Mouse (Mus musculus) layer of hippocampus, adult 9-11 months (tissue): Measurements from ENCODE around the gene Opa3.

Experiments used
- DNase-seq: peaks from one replicate; pipeline ENCODE4 v3.0.0; 2022

Opa3 gene

DNA sequence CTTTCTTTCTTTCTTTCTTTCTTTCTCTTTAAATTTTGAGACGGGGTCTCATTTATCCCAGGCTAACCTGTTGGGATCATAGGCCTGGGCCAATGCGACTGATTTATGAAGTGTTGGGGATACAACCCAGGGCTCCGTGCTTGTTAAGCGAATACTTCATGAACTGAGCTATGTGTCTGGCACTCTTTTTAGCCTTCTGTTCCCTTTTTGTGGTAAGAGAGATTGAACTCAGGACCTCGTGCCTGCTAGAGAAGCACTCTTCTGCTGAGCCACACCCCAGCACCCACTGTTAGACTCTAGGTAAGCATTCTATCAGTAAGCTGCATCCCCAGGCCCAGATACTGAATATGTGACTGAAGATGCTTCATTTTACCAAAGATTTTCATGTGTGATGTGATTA is 10.6 kb upstream of the Opa3 start:
- no peak for DNase-seq

DNA sequence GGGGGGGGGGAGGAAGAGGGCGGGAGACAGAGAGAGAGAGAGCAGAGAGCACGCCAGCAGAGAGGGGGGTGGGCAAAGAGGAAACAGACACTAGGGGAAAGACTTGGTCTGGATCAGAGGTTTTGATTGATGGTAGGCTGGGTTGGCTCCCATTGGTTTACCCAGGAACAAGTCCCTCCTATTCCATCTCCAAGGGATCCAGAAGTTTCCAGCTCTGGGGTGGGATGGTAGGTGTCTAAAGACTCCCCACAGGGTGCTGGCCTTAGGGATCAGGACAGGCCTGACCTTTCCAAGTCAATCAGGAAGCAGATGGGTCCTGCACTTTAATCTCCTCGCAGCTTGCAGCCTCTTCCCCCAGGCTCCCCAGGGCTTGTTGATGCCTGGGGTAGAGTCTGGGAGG is 10.2 kb upstream of the Opa3 start:
- no peak for DNase-seq

DNA sequence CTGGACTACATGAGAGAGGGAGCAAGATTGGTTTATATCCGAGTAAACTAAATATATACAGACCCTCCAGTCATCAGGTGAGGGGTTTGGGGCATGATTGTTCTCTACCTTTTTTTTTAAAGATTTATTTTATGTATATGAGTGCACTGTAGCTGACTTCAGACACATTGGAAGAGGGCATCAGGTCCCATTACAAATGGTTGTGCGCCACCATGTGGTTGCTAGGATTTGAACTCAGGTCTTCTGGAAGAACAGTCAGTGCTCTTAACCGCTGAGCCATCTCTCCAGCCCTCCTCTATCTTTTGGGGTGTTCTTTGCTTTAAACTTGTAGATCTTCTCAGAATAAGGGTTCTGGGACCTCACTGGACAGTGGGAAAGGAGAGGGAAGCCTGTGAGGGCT is 8.1 kb upstream of the Opa3 start:
- no peak for DNase-seq

DNA sequence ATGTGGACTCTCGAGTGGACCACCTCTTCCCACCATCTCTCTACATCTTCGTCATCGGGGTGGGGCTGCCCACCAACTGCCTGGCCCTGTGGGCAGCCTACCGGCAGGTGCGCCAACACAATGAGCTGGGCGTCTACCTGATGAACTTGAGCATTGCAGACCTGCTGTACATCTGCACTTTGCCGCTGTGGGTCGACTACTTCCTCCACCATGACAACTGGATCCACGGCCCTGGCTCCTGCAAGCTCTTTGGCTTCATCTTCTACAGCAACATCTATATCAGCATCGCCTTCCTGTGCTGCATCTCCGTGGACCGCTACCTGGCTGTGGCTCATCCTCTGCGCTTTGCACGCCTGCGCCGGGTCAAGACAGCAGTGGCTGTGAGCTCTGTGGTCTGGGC is 5.9 kb upstream of the Opa3 start:
- DNase-seq, result no peak

DNA sequence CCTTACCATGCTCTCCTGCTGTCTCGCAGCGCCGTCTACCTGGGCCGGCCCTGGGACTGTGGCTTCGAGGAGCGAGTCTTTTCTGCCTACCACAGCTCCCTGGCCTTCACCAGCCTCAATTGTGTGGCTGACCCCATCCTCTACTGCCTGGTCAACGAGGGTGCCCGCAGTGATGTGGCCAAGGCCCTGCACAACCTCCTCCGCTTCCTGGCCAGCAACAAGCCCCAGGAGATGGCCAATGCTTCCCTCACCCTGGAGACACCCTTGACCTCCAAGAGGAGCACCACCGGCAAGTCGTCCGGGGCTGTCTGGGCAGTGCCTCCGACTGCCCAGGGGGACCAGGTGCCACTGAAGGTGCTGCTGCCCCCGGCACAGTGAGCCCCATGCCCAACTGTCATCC is 5.3 kb upstream of the Opa3 start:
- no peak for DNase-seq

DNA sequence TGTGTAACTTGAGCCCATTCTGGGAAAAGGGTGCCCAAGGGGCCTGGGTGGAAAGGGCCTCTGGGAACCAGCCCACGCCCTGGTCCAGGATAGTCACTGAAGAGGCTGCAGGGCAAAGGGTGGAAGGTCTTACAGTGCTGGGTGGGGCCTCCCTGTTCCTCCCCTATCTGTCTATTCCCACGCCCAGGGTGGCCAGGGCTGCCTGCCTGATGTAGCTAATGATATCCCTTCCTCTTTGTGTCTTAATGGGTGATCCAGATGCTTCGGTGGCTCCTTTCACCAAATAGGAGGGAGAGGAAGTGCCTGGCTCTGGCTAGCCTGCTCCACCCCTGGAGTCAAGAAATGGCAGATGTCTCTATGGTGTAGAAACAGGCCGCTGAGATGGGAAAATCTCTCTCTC is 3.2 kb upstream of the Opa3 start:
- no peak for DNase-seq

DNA sequence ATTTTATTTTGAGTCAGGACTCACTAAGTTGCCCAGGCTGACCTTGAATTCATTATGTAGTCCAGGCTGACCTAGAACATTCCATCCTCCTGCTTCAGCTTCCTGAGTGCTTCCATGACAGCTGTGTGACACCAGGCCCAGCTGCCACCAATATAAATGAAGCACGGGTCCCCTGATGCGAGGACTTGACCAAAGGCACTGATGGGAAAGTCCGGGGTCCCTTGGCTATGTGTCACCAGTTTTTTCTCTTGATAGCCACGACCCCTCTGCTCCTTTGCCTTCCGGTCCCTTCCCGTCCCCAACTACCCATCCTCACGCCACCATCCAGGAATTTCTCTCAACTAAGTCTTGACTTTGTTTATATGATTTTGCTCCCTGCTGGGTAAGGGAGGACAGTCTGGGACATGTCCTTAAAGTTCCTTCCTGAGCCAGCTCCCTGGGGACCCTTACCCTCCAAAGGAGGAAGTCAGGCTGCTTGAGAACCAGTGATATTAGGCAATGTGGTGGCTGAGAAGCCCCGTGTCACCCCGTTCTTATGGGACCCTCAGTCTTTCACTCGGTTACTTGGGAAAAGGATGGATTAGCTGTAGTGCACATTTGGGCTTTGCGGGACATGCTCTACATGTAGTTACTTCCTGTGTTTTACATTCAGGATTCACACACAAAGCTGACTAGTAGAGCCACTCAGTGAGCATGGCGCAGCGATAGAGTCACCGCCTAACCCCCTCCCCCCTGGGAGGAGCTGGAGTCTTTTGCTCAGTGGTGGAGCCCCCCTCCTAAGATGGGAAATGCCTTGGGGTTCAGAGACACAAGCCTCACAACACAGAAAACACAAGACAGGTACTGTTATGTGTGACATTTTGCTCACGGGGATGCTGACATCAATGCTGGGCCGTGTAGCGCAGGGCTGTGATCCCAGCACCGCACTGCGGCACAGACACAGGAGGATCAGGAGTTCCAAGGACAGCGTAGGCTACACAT is 1.0 kb upstream of the Opa3 start:
- no peak for DNase-seq

DNA sequence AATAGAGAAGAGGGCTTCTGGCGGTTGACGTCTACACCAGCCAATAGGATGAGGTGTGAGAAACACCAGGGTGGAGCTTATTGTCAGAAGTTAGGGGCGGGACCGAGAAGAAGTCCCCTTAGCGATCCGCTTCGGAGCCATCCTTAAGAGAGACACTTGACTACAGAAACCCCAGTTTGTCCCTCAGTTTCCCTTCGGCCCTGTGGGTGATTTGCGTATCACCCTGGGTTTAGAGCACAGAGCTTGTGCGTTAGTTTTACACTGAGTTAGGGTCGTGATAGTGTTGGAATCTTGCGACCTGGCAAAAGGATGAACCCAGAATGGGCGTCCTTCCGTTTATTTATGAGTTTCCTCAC is 637 bp downstream of the Opa3 start:
- DNase-seq, result no peak

DNA sequence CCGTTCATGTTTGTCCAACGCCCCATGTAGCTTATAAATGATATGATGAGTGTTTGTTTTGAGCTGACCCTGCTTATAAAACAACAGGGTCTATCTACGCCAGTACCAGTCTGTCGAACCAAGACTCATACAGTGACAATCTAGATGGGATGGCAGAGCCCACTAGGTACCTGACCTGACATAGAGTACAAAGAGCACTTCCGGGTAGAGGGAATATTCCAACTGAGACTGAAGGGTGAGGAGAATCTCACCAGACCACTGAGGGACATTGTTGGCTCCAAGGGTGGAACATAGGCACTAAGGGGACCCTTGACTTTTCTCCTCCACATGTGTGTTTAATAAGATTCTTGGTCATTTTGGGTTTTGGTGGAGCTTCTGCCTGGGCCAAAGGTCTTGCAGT is 1.3 kb downstream of the Opa3 start:
- DNase-seq, result no peak

DNA sequence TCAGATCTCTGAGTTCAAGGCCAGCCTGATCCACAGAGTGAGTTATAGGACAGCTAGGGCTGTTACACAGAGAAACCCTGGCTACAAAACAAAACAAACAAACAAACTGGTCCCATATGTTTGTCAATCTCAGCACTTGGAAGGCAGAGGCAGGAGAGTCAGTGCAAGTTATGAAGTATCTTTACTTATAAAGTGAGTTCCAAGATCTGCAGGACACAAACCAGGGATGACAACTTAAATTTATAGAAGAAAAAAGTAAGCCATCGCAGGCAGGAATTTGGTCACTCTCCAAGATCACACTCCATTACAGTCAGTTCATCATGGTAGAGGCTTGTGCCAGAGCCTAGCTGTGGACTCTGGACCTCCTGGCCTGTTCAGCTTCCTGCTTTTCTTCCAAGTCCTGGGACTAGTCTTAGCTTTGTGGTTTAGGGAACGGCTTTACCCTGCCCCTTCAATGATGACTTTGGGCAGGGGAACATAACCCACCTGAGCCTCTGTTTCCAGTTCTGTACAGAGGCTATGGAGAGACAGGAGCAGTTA is 2.0 kb downstream of the Opa3 start:
- no peak for DNase-seq

DNA sequence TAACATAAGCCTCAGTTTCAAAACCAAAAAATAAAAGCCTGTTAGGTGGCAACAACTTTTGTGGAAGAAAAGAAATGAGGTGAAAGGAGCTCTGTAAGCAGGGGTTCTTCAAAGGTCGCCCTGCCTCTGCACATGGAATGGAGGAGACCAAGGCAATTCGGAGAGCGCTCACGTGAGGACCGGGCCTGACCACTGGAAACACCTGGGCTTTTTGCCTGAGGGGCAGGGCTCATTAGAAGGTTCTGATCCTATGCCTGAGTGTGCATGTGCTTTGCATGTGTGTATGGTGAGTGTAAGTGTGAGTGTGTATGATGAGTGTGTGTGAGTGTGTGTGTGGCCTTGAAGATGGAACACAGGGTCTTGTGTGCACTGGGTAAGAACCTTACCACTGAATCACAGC is 2.8 kb downstream of the Opa3 start:
- DNase-seq, result no peak

DNA sequence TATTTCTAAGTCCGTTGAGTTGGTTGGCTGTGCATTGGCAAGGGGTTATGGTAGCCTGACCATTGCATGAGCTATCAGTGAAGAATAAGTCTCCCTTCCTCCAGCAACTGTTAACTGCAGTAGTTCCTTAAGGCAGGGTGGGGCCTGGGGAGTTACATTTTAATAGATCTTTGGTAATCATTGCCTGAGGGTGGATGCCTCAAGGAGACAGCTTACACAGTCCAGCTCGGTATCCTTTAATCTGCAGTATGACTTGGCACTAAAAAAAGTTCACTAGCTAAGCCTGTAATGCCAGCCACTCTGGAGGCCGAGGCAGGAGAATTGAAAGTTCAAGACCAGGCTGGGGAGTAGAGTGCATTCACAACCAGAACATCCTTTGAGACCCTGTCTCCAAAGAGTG is 3.7 kb downstream of the Opa3 start:
- DNase-seq, result no peak

DNA sequence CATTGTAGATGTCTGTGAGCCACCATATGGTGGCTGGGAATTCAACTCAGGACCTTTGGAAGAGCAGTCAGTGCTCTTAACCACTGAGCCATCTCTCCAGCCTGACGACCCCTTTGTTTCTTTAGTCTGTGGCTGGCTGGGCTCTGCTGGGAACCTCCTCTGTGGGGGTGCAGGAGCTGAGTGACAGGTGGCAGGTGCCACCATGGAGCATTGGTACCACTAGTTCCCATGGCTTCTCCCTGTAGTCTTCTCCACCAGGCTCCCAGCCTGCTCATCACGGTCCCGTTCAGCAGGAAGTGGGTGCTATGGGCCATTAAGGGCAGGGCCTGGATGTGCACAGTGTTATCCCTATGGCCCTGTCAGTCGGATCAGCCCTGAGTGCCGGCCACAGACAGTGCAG is 6.5 kb downstream of the Opa3 start:
- no peak for DNase-seq

DNA sequence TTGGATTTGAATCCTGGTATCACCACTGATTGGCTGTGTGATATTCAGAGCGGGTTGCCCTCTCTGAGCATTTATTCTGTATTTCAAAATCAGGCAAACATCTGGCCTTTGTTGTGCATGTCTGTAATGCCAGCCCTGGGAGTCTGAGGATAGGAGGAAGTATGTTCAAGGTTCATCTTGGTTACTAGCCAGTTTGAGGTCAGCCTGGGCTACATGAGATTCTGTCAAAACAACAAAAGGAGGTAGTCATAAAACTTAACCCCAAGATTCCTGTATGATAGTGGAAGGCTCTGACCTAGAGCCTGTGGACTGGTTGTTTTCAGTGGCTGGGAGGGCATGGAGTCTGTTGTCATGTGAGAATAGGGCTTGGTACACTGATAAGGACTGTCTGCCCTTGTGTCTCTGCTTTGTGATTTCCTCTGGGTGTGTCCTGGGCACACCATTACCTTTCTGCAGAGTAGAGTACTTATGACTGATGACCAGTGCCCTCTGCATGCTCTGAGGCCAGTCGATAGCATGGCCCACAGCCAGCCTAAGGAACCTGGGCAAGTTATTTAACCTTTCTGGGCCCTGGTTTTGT is 7.0 kb downstream of the Opa3 start:
- no peak for DNase-seq

DNA sequence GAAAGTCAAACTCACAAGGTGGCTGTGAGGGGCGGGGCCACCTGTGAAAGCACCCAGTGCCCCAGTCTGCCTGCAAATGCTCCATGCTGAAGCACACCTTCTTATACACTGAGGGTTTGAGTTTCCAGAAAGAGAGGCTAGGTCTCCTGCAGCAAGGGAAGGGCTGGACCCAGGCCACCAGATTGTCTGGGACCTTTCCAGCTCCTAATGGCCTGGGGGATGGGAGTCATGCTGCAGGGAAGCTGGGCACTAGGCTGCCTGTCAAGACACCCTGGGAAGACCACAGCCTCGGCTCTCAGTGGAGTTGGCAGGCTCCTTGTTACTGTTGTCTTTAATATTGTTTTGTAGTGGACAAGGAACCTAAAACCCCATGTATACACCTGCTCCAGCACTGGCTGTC is 8.3 kb downstream of the Opa3 start:
- no peak for DNase-seq

DNA sequence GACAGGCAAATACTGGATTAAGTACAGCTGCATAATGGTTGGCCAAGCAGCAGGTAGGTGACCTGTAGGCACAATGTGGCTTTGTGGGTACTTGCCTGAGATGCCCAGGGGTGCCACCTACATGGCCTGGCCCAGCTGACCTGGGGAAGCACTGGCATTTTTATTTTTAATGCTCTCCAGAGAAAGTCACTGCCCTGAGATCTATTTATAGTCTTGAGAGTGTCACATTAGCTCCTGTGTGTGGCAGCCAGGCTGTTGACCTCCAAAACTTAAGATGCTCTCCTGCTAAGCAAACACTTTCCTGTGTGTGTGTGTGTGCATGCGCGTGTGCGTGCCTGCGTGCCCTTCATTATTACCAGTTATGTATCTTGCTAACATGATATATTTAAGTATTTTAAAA is 10.2 kb downstream of the Opa3 start:
- DNase-seq, result no peak

DNA sequence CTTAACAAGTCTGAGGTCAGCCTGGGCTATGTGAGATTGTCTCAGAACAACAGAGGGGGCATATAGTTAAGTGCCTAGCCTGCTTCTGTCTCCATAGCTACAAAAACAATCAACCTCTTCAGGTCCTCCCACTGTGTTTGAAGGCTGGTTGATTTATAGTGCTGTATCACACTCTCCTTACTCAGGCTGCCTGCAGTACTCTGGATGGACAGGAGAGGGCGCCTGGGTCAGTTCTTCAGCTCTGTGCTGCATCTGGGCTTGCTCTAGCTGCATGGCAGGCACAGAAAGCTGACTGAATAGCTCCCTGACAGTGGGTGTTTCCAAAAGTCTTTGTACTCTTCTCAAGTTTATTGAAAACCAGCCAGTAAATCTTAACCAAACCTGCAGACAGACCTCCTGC is 11.3 kb downstream of the Opa3 start:
- peak; percentile 86 for DNase-seq

DNA sequence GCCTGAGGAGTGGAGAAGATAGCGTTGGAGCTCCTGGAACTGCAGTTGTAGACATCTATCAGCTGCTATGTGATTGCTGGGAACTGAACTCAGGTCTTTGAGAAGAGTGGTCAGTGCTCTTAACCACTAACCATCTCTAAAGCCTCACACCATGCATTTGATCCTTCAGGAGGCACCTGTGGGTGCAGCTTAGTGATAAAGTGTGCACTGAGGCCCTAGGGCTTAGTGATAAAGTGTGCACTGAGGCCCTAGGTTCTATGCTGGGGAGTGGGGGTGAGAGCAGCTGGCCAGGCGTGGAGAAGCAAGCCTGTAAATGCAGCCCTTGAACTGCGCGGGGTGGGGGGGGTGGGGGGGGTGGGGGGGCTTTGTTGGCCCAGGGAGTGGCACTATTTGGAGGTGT is 11.9 kb downstream of the Opa3 start:
- no peak for DNase-seq

DNA sequence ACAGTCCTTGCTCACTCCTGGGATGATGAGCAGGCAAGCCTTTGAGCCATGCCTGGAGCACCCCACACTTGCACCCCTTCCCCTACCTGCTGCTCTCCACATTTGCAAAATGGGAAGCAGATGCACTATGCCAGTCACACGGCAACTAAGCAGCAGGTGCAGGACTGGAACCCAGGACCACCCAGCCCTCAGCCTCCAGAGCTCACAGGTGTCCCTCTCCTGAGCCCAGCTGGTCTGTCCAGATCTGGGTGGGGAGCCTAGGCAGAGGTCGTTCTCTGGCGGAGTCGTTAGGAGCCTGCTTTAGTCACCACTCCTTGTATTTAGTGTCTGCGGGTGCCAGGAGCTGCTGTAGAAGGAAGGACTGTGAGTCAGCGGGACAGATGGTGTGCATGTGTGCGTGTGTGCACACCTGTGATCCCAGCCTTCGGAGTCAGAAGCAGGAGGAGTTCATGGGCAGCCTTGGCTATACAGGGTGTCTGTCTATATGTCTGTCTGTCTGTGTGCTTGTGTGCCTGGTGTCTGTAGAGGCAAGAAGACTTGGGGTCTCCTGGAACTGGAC is 12.8 kb downstream of the Opa3 start:
- no peak for DNase-seq

DNA sequence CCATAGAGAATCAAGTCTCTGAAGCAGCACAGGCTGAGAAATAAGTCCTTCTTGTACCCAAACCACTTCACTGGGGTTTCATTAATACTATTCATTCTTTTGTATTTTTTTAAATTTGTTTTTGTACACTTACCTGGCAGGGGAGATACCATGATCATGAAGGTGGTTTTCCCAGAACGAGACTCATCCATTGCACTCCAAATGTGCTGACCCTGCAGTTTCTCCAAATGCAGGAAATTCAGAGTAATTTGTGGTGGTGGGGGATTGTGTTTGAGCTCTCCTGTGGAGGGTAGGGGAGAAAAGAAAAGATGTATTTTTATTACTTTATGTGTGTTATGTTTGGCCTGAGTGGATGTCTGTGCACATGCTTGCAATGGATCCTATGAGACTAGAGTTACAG is 13.9 kb downstream of the Opa3 start:
- DNase-seq, result no peak

DNA sequence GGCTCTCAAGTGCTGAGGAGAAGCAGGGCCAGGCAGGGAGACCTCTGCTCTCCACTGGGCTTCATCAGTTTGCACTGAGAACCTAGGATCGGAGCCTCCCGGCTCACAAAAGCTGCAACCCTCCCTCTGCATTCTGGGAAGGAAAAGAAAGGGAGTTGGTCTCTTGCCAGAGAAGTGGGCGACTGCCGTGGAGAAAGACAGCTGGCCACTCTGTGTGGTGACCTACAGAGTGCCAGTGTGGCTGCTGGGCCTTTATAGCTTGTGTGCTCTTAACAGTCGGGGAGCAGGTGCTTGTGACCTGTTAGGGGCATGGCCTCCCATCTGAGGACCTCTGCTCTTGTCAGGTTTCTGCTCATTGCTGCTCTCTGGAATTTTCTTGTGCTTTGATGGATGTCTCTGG is 15.7 kb downstream of the Opa3 start:
- no peak for DNase-seq

DNA sequence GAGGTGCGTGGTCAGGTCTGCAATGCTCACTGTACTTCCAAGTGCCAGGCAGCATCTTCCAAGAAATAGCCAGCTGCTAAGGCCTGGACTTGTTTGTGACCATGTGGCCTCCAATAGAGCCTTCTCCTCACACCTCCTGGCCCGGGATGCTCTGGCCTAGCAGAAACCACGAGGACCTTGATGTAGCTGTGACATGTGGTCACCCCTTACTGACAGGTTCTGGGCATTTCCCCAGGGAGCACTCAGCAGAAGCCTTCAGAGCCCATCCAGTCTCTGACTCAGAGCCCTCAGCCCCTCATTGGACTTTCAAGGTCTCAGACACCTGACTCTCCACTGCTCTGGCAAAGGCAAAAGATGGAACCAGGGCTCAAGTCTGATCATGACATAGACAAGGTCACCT is 16.9 kb downstream of the Opa3 start:
- DNase-seq, result no peak

DNA sequence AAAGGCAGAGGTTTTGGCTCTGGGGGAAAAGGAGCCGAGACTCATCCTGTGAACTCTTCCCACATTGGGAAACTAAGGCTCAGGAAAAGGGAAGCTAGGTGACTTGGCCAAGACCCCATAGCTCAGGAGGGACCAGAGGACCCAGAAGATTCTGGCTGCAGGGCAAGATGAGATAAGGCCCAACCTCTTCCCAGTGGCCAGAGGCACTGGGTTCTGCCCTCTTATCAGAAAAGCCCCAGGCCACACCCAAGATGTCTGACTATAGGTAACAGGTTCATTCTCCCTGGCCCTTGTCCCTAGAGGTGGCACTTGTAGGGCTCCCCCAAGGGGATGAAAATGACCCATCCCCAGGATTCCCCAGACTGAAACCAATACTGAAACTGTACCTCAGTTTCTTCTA is 18.7 kb downstream of the Opa3 start:
- no peak for DNase-seq

DNA sequence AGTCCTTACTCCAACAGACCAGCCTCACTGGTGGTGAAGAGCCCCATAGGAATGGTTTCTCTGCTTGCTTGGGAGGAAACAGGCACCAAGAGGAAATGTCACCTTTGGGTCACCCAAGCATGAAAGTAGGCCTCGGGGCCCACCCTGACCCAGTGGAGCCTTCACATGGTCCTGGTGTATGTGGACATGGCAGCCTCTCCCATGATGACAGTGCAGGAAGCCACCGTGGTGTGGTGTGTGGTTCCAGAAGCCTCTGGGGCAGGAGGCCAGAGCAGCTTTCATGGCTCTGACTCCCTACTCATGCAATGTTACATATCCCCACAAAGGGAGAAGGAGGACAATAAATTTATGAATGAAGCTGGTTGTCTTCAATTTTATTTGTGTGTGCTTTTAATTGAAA is 19.4 kb downstream of the Opa3 start:
- no peak for DNase-seq
